Mouse (Mus musculus): ENCODE measurements at regions not wholly inside any gene's neighbourhood (a gene's known extent, or its start where the extent isn't known, plus 50 kb on each side); places are given as distances from the start of the nearest gene placed in this dataset.

- TF ChIP-seq CTCF (IDR thresholded peaks at IDR 0.05; ENCODE audit: insufficient read depth, low read depth, low read length): no peak
- no peak for TF ChIP-seq POLR2A (IDR thresholded peaks at IDR 0.05; ENCODE audit: insufficient read depth, low read depth, low read length)
Observed at GRCm38 (mm10) chr12:46323276-46323675, 495.5 kb downstream of the Nova1 start.
